Mouse (Mus musculus): ENCODE results near the gene Gm21083. TPM values are rescaled to one million over a fixed set of nuclear protein-coding genes. Genes with fewer than 3 reads are reported as not detected.
"Not testable (repeated sequence)": the region's sequence is repeated elsewhere in the genome, so short reads cannot be mapped to it uniquely, and the experiment has no call there.

Gm21083 gene
- polyA plus RNA-seq, 1 experiment from 2014 or later: not detected

- WGBS: 71% methylated on average over 5 of the region's 6 CpGs
- ATAC-seq (ENCODE audit: low FRiP score): peak; percentile 59; the same call in 1 of the 2 replicates
- H3K4me1 ChIP-seq (ENCODE audit: control insufficient read depth, insufficient read depth, low read length); H3K4me3 ChIP-seq (ENCODE audit: low read depth, low read length); H3K27me3 ChIP-seq (ENCODE audit: control insufficient read depth, insufficient read depth, low read length); H3K9me3 ChIP-seq (ENCODE audit: control insufficient read depth, low read length); H3K9ac ChIP-seq (ENCODE audit: low read length); H3K36me3 ChIP-seq (ENCODE audit: control insufficient read depth, insufficient read depth, low read length); DNase-seq (ENCODE audit: low spot score, missing footprints); H3K4me2 ChIP-seq; H3K27ac ChIP-seq (ENCODE audit: low read depth, low read length): not testable (repeated sequence)
Measured at GRCm38 (mm10) chr5:15606677-15607076, 29.5 kb downstream of the Gm21083 start.

- H3K36me3 ChIP-seq (ENCODE audit: control insufficient read depth, insufficient read depth, low read length); H3K4me2 ChIP-seq; H3K27me3 ChIP-seq (ENCODE audit: control insufficient read depth, insufficient read depth, low read length); H3K4me3 ChIP-seq (ENCODE audit: low read depth, low read length); H3K4me1 ChIP-seq (ENCODE audit: control insufficient read depth, insufficient read depth, low read length); H3K9ac ChIP-seq (ENCODE audit: low read length); ATAC-seq (ENCODE audit: low FRiP score); H3K27ac ChIP-seq (ENCODE audit: low read depth, low read length); H3K9me3 ChIP-seq (ENCODE audit: control insufficient read depth, low read length): not testable (repeated sequence)
- WGBS: 7% methylated on average over 1 of the region's 1 CpGs
- peak; percentile 85 for DNase-seq (ENCODE audit: low spot score, missing footprints)
Measured at GRCm38 (mm10) chr5:15610695-15611094, 33.6 kb downstream of the Gm21083 start.

- WGBS: 77% methylated on average over 3 of the region's 3 CpGs
- not testable (repeated sequence) for H3K27me3 ChIP-seq (ENCODE audit: control insufficient read depth, insufficient read depth, low read length); ATAC-seq (ENCODE audit: low FRiP score); H3K9me3 ChIP-seq (ENCODE audit: control insufficient read depth, low read length); H3K36me3 ChIP-seq (ENCODE audit: control insufficient read depth, insufficient read depth, low read length); H3K27ac ChIP-seq (ENCODE audit: low read depth, low read length); H3K4me1 ChIP-seq (ENCODE audit: control insufficient read depth, insufficient read depth, low read length); H3K4me3 ChIP-seq (ENCODE audit: low read depth, low read length); DNase-seq (ENCODE audit: low spot score, missing footprints); H3K9ac ChIP-seq (ENCODE audit: low read length); H3K4me2 ChIP-seq
Measured at GRCm38 (mm10) chr5:15616195-15616594, 39.1 kb downstream of the Gm21083 start.

- not testable (repeated sequence) for H3K36me3 ChIP-seq (ENCODE audit: control insufficient read depth, insufficient read depth, low read length); DNase-seq (ENCODE audit: low spot score, missing footprints); H3K9me3 ChIP-seq (ENCODE audit: control insufficient read depth, low read length); H3K4me2 ChIP-seq; H3K9ac ChIP-seq (ENCODE audit: low read length); H3K27me3 ChIP-seq (ENCODE audit: control insufficient read depth, insufficient read depth, low read length); H3K4me1 ChIP-seq (ENCODE audit: control insufficient read depth, insufficient read depth, low read length); ATAC-seq (ENCODE audit: low FRiP score); H3K4me3 ChIP-seq (ENCODE audit: low read depth, low read length); H3K27ac ChIP-seq (ENCODE audit: low read depth, low read length)
- 65% methylated on average over 1 of the region's 1 CpGs for WGBS
Measured at GRCm38 (mm10) chr5:15618764-15619163, 41.6 kb downstream of the Gm21083 start, which contains the start of gene Speer4d. TSS of gene Speer4d (plus strand) at chr5:15619064.

- not testable (repeated sequence) for H3K4me2 ChIP-seq; H3K9ac ChIP-seq (ENCODE audit: low read length); H3K27ac ChIP-seq (ENCODE audit: low read depth, low read length); H3K27me3 ChIP-seq (ENCODE audit: control insufficient read depth, insufficient read depth, low read length); H3K9me3 ChIP-seq (ENCODE audit: control insufficient read depth, low read length); DNase-seq (ENCODE audit: low spot score, missing footprints); ATAC-seq (ENCODE audit: low FRiP score); H3K4me1 ChIP-seq (ENCODE audit: control insufficient read depth, insufficient read depth, low read length); H3K4me3 ChIP-seq (ENCODE audit: low read depth, low read length); H3K36me3 ChIP-seq (ENCODE audit: control insufficient read depth, insufficient read depth, low read length)
- WGBS: 29% methylated on average over 1 of the region's 1 CpGs
Measured at GRCm38 (mm10) chr5:15628136-15628535, 51.0 kb downstream of the Gm21083 start.

GRCm38 (mm10) chr5:15630068-15630467, 52.9 kb downstream of the Gm21083 start:
- H3K36me3 ChIP-seq (ENCODE audit: control insufficient read depth, insufficient read depth, low read length); H3K4me1 ChIP-seq (ENCODE audit: control insufficient read depth, insufficient read depth, low read length); H3K27ac ChIP-seq (ENCODE audit: low read depth, low read length); ATAC-seq (ENCODE audit: low FRiP score); H3K27me3 ChIP-seq (ENCODE audit: control insufficient read depth, insufficient read depth, low read length); H3K9me3 ChIP-seq (ENCODE audit: control insufficient read depth, low read length); H3K9ac ChIP-seq (ENCODE audit: low read length); H3K4me3 ChIP-seq (ENCODE audit: low read depth, low read length); H3K4me2 ChIP-seq: not testable (repeated sequence)
- DNase-seq (ENCODE audit: low spot score, missing footprints): peak; percentile 84
- WGBS: 34% methylated on average over 5 of the region's 5 CpGs

Other genes starting within 250 kb of the Gm21083 start
- not detected in 2 replicates for gene Gm21149, start 100.8 kb upstream of the Gm21083 start, polyA plus RNA-seq (2014; fragmentation: Nextera tagmentation; extraction: Ambion mirVana)
- not detected in 2 replicates for gene Gm21190, start 48.1 kb upstream of the Gm21083 start, polyA plus RNA-seq (2014; fragmentation: Nextera tagmentation; extraction: Ambion mirVana)
- gene Speer4d, start 41.7 kb downstream of the Gm21083 start, polyA plus RNA-seq (2014; fragmentation: Nextera tagmentation; extraction: Ambion mirVana): not detected in 2 replicates
- not detected in 2 replicates for gene 4930572O03Rik, start 79.7 kb downstream of the Gm21083 start, polyA plus RNA-seq (2014; fragmentation: Nextera tagmentation; extraction: Ambion mirVana)
- not detected in 2 replicates for gene Speer4c, start 136.9 kb downstream of the Gm21083 start, polyA plus RNA-seq (2014; fragmentation: Nextera tagmentation; extraction: Ambion mirVana)

All from midbrain, embryonic 11.5 days (tissue).